31 mouse cellular contexts compared by ENCODE assay signal in the genomic region with DNA sequence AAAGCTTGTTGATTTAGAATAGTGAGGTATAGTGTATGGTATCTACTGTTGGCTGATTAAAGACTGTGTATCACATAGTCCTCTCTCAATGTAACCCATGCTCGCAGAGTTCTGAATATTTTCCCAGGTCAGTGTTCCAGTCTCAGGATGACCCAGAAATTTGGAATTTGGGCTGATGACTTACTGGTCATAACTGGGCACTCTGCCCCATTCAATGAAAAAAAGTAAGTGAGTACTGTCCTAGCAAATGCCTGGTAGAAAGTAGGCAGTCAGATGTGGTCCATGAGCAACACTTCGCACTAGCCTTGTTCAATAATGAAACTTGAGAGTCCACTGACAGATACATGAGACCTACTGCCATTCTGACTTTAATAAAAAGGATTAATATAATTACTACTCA. TPM values are rescaled to one million over a fixed set of nuclear protein-coding genes. Genes with fewer than 3 reads are reported as not detected.
"Had no signal": no experiment of that assay in that cellular context is flagged by ENCODE, and none has a peak within 500 bp of the region (broad histone marks: within the 10 kb centered on the region; RNA-seq: fewer than 3 reads in every experiment).

No protein-coding gene starts in this region.

- H3K27me3 ChIP-seq: heart, embryonic 13.5 days; heart, embryonic 15.5 days; hindbrain, embryonic 13.5 days; hindbrain, embryonic 15.5 days; kidney, embryonic 15.5 days; limb, embryonic 12.5 days; liver, embryonic 13.5 days; liver, embryonic 15.5 days had no signal

- H3K4me2 ChIP-seq: heart, embryonic 11.5 days; heart, embryonic 13.5 days; heart, embryonic 15.5 days; hindbrain, embryonic 13.5 days; hindbrain, embryonic 15.5 days; kidney, embryonic 15.5 days; limb, embryonic 12.5 days; liver, embryonic 11.5 days; liver, embryonic 13.5 days; liver, embryonic 15.5 days had no signal

- H3K4me3 ChIP-seq: heart, adult 2 months; heart, embryonic 13.5 days; heart, embryonic 15.5 days; hindbrain, embryonic 13.5 days; hindbrain, embryonic 15.5 days; kidney, embryonic 15.5 days; limb, embryonic 10.5 days; limb, embryonic 12.5 days; liver, embryonic 13.5 days; liver, embryonic 15.5 days had no signal

- DNase-seq: gastrocnemius, postnatal 14 days; gastrocnemius, postnatal 36 days; heart, adult 11 months; heart, adult 2 months; heart, postnatal 36 days; kidney, adult 11 months; kidney, adult 2 months; kidney, adult 9 months; kidney, postnatal 14 days; kidney, postnatal 36 days; layer of hippocampus, adult 9-11 months; layer of hippocampus, postnatal 36 days; liver; liver, embryonic 13.5 days had no signal

- H3K36me3 ChIP-seq: heart, embryonic 13.5 days; heart, embryonic 15.5 days; hindbrain, embryonic 13.5 days; hindbrain, embryonic 15.5 days; kidney, embryonic 15.5 days; limb, embryonic 10.5 days; limb, embryonic 12.5 days; liver, embryonic 13.5 days; liver, embryonic 15.5 days had no signal

RNA-seq across cellular contexts. Expression of gene Spaca1, which starts 23.2 kb away (rescaled TPM):
- total RNA-seq: gastrocnemius, adult 8-10 months; gastrocnemius, postnatal 14 days; gastrocnemius, postnatal 36 days; heart, adult 2 months; heart, postnatal 36 days; layer of hippocampus, adult 18-20 months; layer of hippocampus, postnatal 14 days; left cerebral cortex, adult 18-20 months; left cerebral cortex, postnatal 14 days; left cerebral cortex, postnatal 36 days had no signal
- polyA plus RNA-seq: large intestine, adult 2 months had no signal
